Mouse (Mus musculus) hindbrain, embryonic 12.5 days (tissue): ENCODE results near the gene 1700025G04Rik. TPM values are rescaled to one million over a fixed set of nuclear protein-coding genes. Genes with fewer than 3 reads are reported as not detected.
A peak's percentile ranks its signal among the peaks of the same experiment; 100 is the strongest.

Source experiments
- ATAC-seq: fragments of 200-750 bp; cut with Nextera tagmentation; 2 replicates; pipeline ENCODE4 v1.8.0; 2017; ENCODE audit warnings: moderate TSS enrichment; ENCODE audit not compliant: low FRiP score
- H3K27ac ChIP-seq: fragments of 300-500 bp; sonication (generic); 2 replicates; pipeline ENCODE4 v1.5.1; 2016; ENCODE audit warnings: mild to moderate bottlenecking
- H3K27me3 ChIP-seq: fragments of 300-500 bp; sonication (generic); 2 replicates; pipeline ENCODE4 v1.6.1; 2016; ENCODE audit warnings: mild to moderate bottlenecking
- H3K36me3 ChIP-seq: fragments of 300-500 bp; sonication (generic); 2 replicates; pipeline ENCODE4 v1.6.1; 2016; ENCODE audit warnings: mild to moderate bottlenecking
- H3K4me1 ChIP-seq: fragments of 300-500 bp; sonication (generic); 2 replicates; pipeline ENCODE4 v1.6.1; 2016
- H3K4me2 ChIP-seq: fragments of 300-500 bp; sonication (generic); replicated peaks from 2 replicates; pipeline ENCODE4 v1.6.1; 2016; ENCODE audit warnings: mild to moderate bottlenecking
- H3K4me3 ChIP-seq: fragments of 300-500 bp; sonication (generic); 2 replicates; pipeline ENCODE4 v1.5.1; 2016; ENCODE audit warnings: mild to moderate bottlenecking
- H3K9ac ChIP-seq: fragments of 300-500 bp; sonication (generic); 2 replicates; pipeline ENCODE4 v1.6.1; 2016; ENCODE audit warnings: mild to moderate bottlenecking, moderate library complexity
- H3K9me3 ChIP-seq: fragments of 300-500 bp; sonication (generic); replicated peaks from 2 replicates; pipeline ENCODE4 v1.6.1; 2016; ENCODE audit warnings: mild to moderate bottlenecking
- WGBS: fragments of 180-500 bp; shearing (Covaris S2); methylation state at CpG from one replicate; pipeline ENCODE4 v1.1.7; 2016; 5-methylcytosine and 5-hydroxymethylcytosine counted together
- polyA plus RNA-seq: library from polyadenylated mRNA; unstranded; fragments of >200 nt; fragmentation: Nextera tagmentation; extraction: Ambion mirVana; gene quantifications from 2 replicates; pipeline ENCODE4 v1.2.1, GENCODE M21; 2016

1700025G04Rik gene
- polyA plus RNA-seq, 1 experiment from 2014 or later: 51.0 TPM

DNA sequence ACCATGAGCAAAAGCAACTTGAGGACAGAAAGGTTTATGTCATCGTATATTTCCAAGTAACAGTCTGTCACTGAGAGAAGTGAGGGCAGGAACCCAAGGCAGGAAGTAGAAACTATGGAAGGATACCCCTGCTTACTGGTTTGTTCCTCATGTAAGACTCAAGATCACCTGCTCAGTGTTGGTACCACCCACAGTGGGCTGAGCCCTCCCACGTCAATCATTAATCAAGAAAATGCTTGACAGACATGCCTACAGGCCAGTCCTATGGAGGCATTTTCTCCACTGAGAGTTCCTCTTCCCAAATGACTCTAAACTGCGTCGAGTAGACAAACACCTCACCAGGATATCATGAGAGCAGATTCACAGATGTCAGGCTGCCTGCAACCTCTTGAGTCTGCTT is 64.6 kb downstream of the 1700025G04Rik start:
- no peak overlapping the region for H3K9ac ChIP-seq
- no peaks in the 10 kb centered on the region for H3K9me3 ChIP-seq
- H3K36me3 ChIP-seq: no peaks in the 10 kb centered on the region
- H3K27me3 ChIP-seq: no peaks in the 10 kb centered on the region
- 0 out of 2 replicates have a peak, but pooled peaks cover under 1% of the 10 kb centered on the region for H3K4me1 ChIP-seq
- 88% methylated on average over 4 of the region's 4 CpGs for WGBS
- H3K4me3 ChIP-seq: no peak overlapping the region
- ATAC-seq: no peak
- no peak overlapping the region for H3K27ac ChIP-seq
- no peak overlapping the region for H3K4me2 ChIP-seq

DNA sequence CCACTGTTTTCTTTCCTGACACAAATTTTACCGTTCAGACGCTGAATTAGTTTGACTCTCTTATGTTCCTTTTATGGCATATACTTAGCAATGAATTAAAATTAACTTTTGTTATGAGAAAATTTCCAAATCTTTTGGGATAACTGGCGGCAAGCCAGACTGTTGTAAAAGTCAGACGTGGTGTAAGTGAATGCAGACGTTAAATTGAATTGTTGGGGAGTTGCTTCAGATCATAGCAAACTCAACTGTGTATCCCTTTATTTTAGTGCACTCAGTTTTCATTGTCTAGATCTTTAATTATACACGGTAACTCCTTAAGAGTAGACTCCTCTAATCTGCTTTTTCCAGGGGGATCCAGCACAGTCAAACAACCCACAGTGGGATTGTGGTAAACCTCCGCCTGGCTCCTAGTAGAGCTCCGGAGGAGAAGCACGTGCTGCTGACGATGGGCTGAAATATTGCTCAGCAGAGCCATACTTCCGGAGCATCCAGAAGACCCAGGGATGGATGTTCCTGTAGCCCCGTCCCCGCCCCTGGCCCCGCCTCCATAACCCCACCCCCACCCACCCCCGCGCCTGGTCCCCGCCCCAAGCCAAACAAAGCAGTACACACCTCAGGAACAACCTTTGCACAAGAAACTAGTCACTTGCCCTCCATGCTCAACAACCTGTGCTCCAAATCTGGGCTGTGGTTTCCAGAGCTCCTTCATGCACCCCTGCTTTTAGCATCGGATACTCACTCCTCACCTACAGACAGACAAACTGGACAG is 65.7 kb downstream of the 1700025G04Rik start:
- 78% methylated on average over 18 of the region's 18 CpGs for WGBS
- Histone ChIP-seq H3K36me3 (no peaks in the 10 kb centered on the region), H3K4me3 (no peak overlapping the region), H3K4me1 (no peaks in the 10 kb centered on the region), H3K9me3 (no peaks in the 10 kb centered on the region), H3K27me3 (no peaks in the 10 kb centered on the region), H3K27ac (no peak overlapping the region), H3K9ac (no peak overlapping the region), H3K4me2 (no peak overlapping the region)
- ATAC-seq: no peak

DNA sequence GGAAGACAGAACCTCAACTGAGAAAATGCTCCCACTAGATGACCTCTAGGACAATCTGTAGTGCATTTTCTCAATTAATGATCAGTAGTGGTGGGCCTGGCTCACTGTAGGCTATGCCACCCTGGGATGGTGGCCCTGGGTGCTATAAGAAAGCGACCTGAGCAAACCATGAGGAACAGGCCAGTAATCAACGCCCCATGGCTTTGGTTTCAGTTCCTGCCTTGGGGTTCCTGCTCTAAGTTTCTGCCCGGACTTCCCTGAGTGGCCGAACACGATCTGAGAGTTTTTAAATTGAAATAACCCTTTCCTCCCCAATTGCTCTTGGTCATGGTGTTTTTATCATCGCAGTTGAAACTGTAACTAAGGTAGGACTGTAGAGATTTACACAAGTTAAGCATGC is 69.1 kb downstream of the 1700025G04Rik start:
- no peaks in the 10 kb centered on the region for H3K9me3 ChIP-seq
- no peak overlapping the region for H3K4me3 ChIP-seq
- no peak overlapping the region for H3K9ac ChIP-seq
- no peaks in the 10 kb centered on the region for H3K4me1 ChIP-seq
- no peaks in the 10 kb centered on the region for H3K27me3 ChIP-seq
- H3K36me3 ChIP-seq: no peaks in the 10 kb centered on the region
- ATAC-seq: no peak
- WGBS: 96% methylated on average over 6 of the region's 6 CpGs
- H3K27ac ChIP-seq: no peak overlapping the region
- H3K4me2 ChIP-seq: no peak overlapping the region

DNA sequence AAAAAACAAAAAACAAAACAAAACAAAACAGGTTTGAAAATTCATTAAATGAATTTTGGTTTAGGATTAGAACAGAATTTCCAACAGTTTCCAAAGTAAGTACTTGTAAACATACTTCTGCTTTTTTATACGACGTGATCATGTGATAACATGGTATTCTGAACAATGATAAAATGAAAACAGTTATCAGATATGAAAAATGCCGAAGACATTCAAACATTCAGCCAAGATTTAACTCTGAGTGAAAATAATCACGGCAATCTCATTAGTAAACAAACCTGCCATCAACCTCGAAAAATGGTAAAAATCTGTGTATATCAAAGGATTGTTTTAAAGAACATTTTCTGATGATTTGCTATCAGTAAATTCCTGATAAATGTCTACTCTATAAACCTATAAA is 69.9 kb downstream of the 1700025G04Rik start:
- Histone ChIP-seq H3K27me3 (no peaks in the 10 kb centered on the region), H3K36me3 (no peaks in the 10 kb centered on the region), H3K4me3 (no peak overlapping the region), H3K27ac (no peak overlapping the region), H3K9ac (no peak overlapping the region), H3K9me3 (no peaks in the 10 kb centered on the region), H3K4me1 (no peaks in the 10 kb centered on the region; the same call in 1 of the 2 replicates), H3K4me2 (no peak overlapping the region)
- ATAC-seq: no peak
- WGBS: 95% methylated on average over 5 of the region's 5 CpGs

DNA sequence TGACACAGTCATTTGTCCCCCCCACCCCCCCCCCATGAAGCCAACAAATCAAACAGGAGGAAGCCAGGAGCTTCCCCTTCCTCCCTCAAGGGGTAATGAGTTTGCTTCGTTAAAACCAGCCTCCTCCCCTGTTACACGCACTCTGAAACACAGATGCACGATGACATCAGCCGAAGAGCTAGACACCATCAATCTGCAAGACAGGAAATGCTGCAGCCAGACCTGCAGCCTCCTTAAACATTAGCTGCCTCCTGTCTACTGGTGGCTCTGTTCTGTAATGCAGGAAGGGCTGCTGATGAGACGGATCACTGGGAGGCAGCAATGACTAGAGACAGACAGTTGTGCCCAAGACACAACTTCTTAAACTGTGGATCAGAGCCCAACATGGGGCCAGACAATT is 70.7 kb downstream of the 1700025G04Rik start:
- no peak overlapping the region for H3K27ac ChIP-seq

DNA sequence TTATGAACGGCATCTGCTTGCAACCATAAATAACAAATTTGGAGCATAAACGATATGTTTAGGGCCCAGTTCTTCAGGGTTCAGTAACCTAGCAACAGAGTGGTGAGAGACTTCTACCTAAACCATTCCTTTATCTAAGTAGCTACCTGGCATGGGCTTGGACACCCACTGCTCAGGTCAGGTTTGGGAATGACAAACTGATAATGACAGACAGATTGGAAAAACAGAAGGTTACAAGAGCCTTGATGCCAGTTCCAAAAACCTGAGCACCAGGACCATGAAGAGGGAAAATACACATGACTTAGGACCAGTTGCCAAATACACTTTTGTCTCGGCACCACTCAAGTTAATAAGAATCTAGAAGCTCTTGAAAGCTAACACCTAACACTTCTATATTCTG is 71.6 kb downstream of the 1700025G04Rik start:
- Histone ChIP-seq H3K27ac (no peak overlapping the region), H3K4me1 (no peaks in the 10 kb centered on the region; the same call in 1 of the 2 replicates), H3K4me2 (no peak overlapping the region), H3K4me3 (no peak overlapping the region), H3K9ac (no peak overlapping the region), H3K27me3 (no peaks in the 10 kb centered on the region), H3K9me3 (no peaks in the 10 kb centered on the region), H3K36me3 (no peaks in the 10 kb centered on the region)
- whole genome bisulfite sequencing: 83% methylated on average over 3 of the region's 3 CpGs
- ATAC-seq: no peak

More for the DNA sequence above, 70.7 kb downstream of the 1700025G04Rik start:
- Histone ChIP-seq H3K27me3 (no peaks in the 10 kb centered on the region), H3K4me2 (no peak overlapping the region), H3K9me3 (no peaks in the 10 kb centered on the region), H3K36me3 (no peaks in the 10 kb centered on the region), H3K4me3 (no peak overlapping the region), H3K9ac (no peak overlapping the region), H3K4me1 (no peaks in the 10 kb centered on the region; the same call in 1 of the 2 replicates)
- ATAC-seq: peak; percentile 38
- WGBS: 51% methylated on average over 5 of the region's 5 CpGs

DNA sequence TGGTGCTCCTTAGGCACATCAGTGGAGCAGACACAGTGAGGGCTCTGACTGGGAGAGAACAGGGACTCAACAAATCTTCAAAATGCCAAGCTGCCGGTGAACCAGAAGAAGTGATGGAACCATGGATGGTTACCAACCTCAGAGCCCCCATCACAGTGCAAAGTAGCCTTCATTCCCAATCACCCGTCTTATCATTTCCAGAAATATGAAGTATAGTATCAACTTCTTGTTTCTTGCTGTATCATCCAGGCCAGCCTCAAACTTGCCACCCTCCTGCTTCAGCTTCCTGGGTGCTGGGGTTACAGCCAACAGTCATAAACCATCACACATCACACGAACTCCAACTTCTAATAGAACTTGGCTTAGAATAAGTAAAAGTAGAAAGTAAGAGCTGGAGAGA is 73.3 kb downstream of the 1700025G04Rik start:
- Histone ChIP-seq H3K4me1 (no peaks in the 10 kb centered on the region; the same call in 1 of the 2 replicates), H3K9ac (no peak overlapping the region), H3K36me3 (no peaks in the 10 kb centered on the region), H3K27me3 (no peaks in the 10 kb centered on the region), H3K4me2 (no peak overlapping the region), H3K9me3 (no peaks in the 10 kb centered on the region), H3K27ac (no peak overlapping the region), H3K4me3 (no peak overlapping the region)
- whole genome bisulfite sequencing: 97% methylated on average over 3 of the region's 3 CpGs
- no peak for ATAC-seq

DNA sequence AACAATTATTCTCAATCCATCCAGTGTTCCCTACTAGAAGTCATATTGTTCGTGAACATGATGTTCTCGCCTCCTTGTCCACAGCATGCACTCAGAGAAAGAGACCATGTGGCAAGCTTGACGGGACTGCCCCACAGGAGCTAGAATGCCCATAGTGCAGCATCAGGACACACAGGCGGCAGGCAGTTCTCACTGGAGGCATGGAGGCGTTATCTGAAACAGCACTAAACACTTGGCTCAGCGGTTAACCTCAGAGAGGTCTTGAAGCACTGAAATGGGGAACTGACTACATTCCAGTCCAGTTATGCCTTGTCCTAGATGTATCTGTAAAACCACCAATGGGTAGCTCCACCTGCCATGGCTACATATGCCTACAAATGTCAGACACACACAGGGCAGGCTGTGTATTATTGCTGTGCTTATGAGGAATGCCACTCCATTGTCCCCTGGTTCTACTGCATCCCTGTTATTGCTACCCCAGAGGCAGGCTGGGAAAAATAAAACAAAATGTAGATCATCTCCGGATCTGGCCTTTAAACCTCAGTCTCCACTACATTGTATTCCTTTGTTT is 74.3 kb downstream of the 1700025G04Rik start:
- H3K4me3 ChIP-seq: no peak overlapping the region
- no peak overlapping the region for H3K9ac ChIP-seq
- H3K9me3 ChIP-seq: no peaks in the 10 kb centered on the region
- 81% methylated on average over 7 of the region's 7 CpGs for whole genome bisulfite sequencing
- no peaks in the 10 kb centered on the region for H3K27me3 ChIP-seq
- H3K27ac ChIP-seq: no peak overlapping the region
- H3K4me1 ChIP-seq: peaks cover under 1% of the 10 kb centered on the region; the same call in 1 of the 2 replicates
- ATAC-seq: no peak
- H3K36me3 ChIP-seq: no peaks in the 10 kb centered on the region
- no peak overlapping the region for H3K4me2 ChIP-seq

DNA sequence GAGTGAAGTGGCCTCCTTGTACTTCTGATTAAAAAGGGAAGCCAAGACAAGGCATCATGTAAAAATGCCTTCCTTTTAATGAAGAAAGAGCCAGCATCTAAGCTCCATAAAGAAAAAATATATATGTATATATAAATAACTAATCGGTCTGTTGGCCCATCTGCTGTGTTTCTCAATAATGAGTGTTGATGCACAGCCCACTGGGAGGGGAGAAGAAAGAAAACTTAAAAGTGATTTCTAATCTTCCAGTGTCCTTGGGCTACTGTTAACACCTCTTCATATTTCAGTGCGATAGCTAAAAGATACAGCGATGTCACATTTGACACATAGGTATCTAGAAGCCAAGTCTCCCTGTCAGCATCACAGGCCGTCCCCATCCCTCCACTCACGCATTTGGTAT is 78.2 kb downstream of the 1700025G04Rik start:
- H3K4me3 ChIP-seq: no peak overlapping the region
- H3K27ac ChIP-seq: no peak overlapping the region
- no peak overlapping the region for H3K9ac ChIP-seq
- no peaks in the 10 kb centered on the region; the same call in 1 of the 2 replicates for H3K36me3 ChIP-seq
- H3K4me1 ChIP-seq: peaks cover 20% of the 10 kb centered on the region
- no peak overlapping the region for H3K4me2 ChIP-seq
- no peak for ATAC-seq
- H3K9me3 ChIP-seq: no peaks in the 10 kb centered on the region
- H3K27me3 ChIP-seq: no peaks in the 10 kb centered on the region
- WGBS: 93% methylated on average over 5 of the region's 5 CpGs

DNA sequence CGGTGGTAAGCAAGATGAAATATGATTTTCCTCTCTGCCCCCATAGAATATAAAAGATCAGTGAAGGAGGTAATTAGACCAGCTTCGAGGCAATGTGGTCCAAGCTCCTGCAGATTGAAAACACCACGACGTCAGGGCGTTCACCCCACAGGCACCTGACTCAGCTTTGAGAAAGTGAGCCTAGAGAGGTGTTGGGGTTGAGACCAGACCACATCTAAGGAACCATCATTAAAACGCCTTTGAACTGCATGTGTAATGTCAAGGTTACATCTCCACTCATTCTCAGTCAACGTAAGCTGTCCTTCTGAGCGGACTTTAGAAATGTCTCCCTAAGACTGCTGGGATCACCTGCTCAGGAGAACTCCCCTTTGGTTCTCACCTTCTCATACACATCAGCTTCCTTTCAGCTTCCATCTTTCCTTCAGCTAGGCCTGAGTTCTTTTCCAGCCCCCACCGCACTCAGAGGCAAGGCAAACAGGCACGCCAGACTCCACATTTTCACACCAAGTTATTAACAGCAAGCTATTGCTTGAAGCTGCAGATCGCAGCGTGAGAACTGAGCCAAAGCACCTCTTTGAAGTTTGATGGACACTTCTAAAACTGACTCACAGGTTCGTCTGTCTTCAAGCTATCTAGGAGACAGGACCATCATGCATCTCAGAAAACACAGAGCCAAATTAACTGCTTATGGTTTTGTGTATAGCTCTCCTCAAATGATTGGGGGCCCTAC is 79.5 kb downstream of the 1700025G04Rik start:
- H3K27ac ChIP-seq: no peak overlapping the region
- no peaks in the 10 kb centered on the region for H3K27me3 ChIP-seq
- no peak overlapping the region for H3K9ac ChIP-seq
- peaks cover 20% of the 10 kb centered on the region for H3K4me1 ChIP-seq
- H3K36me3 ChIP-seq: peaks cover 6% of the 10 kb centered on the region; the same call in 1 of the 2 replicates
- no peak overlapping the region for H3K4me3 ChIP-seq
- no peaks in the 10 kb centered on the region for H3K9me3 ChIP-seq
- no peak overlapping the region for H3K4me2 ChIP-seq
- WGBS: 79% methylated on average over 13 of the region's 13 CpGs
- no peak for ATAC-seq

DNA sequence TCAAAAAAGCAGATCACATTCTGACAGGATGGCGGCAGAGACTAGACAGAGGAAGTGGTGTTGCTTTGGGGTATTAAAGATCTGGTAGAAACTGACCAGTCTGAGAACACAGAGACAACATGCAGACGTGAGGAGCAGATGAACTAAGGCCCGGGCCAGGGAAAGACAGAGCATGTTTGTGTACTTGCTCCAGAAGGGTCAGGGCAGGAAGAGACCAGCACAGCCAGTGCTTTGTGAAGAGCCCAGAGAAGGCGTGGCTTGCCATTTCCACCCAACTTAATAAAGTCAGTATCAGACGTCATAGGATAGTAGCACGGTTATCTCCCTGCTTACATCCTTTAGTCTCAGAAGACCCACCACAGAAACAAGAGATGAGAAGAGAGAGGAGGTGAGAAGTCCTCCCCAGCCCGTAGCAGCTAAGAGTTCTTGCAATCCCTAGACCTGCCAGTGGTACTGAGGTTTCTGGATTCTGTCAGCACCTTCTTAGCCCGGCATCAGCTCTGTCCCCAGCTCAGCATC is 81.4 kb downstream of the 1700025G04Rik start:
- Histone ChIP-seq H3K4me1 (peaks cover 28% of the 10 kb centered on the region), H3K27me3 (no peaks in the 10 kb centered on the region), H3K9me3 (no peaks in the 10 kb centered on the region), H3K27ac (no peak overlapping the region), H3K4me3 (no peak overlapping the region), H3K9ac (no peak overlapping the region), H3K4me2 (no peak overlapping the region), H3K36me3 (peaks cover 10% of the 10 kb centered on the region; the same call in 1 of the 2 replicates)
- 69% methylated on average over 8 of the region's 8 CpGs for WGBS
- ATAC-seq: no peak

DNA sequence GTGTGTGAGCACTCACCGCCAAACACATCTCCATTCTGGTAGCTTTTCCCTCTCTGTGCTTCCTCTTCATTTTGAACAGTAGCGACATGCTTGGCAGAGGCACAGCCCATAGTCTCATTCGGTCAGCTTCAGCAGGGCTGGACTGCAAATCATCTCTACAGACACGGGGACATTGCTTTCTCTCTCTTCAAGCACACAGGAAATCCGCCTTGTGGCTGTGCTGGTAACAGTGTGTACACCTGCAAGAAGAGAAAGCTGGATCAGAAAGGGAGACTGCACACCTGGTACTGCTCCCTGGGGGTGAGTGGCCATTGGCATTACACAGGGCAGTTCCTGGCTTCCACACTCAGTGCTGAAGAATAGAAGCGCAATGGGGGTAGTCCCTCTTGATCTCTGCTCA is 83.4 kb downstream of the 1700025G04Rik start:
- H3K4me1 ChIP-seq: peaks cover 34% of the 10 kb centered on the region
- H3K4me2 ChIP-seq: no peak overlapping the region
- peaks cover 10% of the 10 kb centered on the region; the same call in 1 of the 2 replicates for H3K36me3 ChIP-seq
- no peaks in the 10 kb centered on the region for H3K9me3 ChIP-seq
- ATAC-seq: no peak
- 95% methylated on average over 6 of the region's 6 CpGs for WGBS
- H3K27ac ChIP-seq: no peak overlapping the region
- no peak overlapping the region for H3K4me3 ChIP-seq
- H3K9ac ChIP-seq: no peak overlapping the region
- H3K27me3 ChIP-seq: no peaks in the 10 kb centered on the region
